Mouse (Mus musculus): ENCODE measurements at regions not wholly inside any gene's neighbourhood (a gene's known extent, or its start where the extent isn't known, plus 50 kb on each side); places are given as distances from the start of the nearest gene placed in this dataset.
A peak's percentile ranks its signal among the peaks of the same experiment; 100 is the strongest.

DNA sequence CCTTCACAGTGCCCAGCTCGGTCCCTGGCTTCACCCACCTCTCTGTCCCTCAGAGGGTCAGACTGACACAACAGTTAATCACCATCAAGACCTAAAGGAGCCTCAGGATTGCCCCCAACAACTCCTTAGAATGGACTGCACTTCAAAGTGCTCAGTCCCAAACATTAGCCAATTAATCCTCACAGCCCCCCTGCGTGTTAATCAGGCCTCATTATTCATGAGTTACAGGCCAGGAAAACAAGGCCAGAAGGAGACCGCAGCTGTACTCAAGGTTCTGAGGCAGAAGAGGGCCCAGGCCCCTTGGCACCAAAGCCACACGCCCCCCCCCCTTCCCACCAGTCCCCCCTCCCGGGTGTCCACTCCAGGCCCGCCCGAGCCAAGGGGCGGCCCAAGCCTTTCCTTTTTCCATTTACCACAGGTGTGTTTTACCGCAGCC is 2163.8 kb upstream of the Gm7489 start:
- Histone ChIP-seq H3K9me3 (ENCODE audit: control insufficient read depth, low read length) (no peaks in the 10 kb centered on the region), H3K4me1 (replicated peaks; ENCODE audit: control insufficient read depth, insufficient read depth, low read length) (no peaks in the 10 kb centered on the region), H3K27ac (ENCODE audit: low read length) (no peak overlapping the region), H3K27me3 (ENCODE audit: control insufficient read depth, insufficient read depth, low read depth, low read length) (no peaks in the 10 kb centered on the region), H3K4me2 (ENCODE audit: low read depth, low read length) (no peak overlapping the region), H3K4me3 (ENCODE audit: low read length) (no peak overlapping the region), H3K9ac (ENCODE audit: low read length) (no peak overlapping the region), H3K36me3 (ENCODE audit: control insufficient read depth, insufficient read depth, low read length) (no peaks in the 10 kb centered on the region)
- no peak for ATAC-seq (ENCODE audit: low read depth)
- 43% methylated on average over 9 of the region's 9 CpGs for WGBS

DNA sequence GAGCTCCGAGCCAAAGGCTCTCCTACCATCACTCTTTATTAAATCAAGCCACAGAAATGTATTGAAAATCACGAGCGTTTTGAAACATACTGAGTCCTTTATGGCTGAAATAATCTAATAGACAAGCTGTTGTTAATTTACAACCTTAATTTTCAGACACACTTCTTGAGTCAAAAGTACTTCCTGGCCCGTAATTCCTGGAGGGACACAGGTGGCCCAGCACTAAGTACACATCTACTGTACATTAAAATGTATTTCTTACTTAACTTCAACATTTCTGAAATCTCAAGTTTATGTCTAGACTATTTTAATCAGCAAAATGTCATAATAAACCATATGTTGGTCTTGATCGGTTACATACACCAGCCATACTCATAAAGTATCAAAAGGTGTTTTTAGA is 2163.3 kb upstream of the Gm7489 start:
- WGBS: 63% methylated on average over 5 of the region's 5 CpGs
- H3K4me2 ChIP-seq (ENCODE audit: low read depth, low read length): no peak overlapping the region
- no peak for ATAC-seq (ENCODE audit: low read depth)
- no peaks in the 10 kb centered on the region for H3K4me1 ChIP-seq (replicated peaks; ENCODE audit: control insufficient read depth, insufficient read depth, low read length)
- no peaks in the 10 kb centered on the region for H3K27me3 ChIP-seq (ENCODE audit: control insufficient read depth, insufficient read depth, low read depth, low read length)
- H3K36me3 ChIP-seq (ENCODE audit: control insufficient read depth, insufficient read depth, low read length): no peaks in the 10 kb centered on the region
- no peak overlapping the region for H3K9ac ChIP-seq (ENCODE audit: low read length)
- H3K27ac ChIP-seq (ENCODE audit: low read length): no peak overlapping the region
- no peak overlapping the region for H3K4me3 ChIP-seq (ENCODE audit: low read length)
- no peaks in the 10 kb centered on the region for H3K9me3 ChIP-seq (ENCODE audit: control insufficient read depth, low read length)

DNA sequence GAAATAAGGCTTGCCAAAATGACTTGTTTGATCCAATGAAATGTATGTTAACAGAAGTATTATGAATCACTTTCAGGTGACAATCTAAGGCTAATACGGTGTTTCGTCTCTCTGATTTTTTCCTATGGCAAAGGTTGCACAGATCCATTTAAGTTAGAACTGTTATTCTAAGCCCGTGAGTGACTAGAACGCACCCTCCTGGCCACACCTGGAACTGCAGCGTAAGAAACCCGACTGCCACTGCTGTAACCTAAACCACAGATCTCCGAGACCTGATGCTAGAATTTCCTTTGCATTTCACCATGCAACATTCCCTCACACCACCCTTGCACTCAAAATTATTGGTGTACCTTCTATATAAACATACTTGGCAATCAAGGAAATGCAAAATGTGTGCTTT is 2160.6 kb upstream of the Gm7489 start:
- Histone ChIP-seq H3K4me1 (replicated peaks; ENCODE audit: control insufficient read depth, insufficient read depth, low read length) (no peaks in the 10 kb centered on the region), H3K4me2 (ENCODE audit: low read depth, low read length) (no peak overlapping the region), H3K27ac (ENCODE audit: low read length) (no peak overlapping the region), H3K9me3 (ENCODE audit: control insufficient read depth, low read length) (no peaks in the 10 kb centered on the region), H3K27me3 (ENCODE audit: control insufficient read depth, insufficient read depth, low read depth, low read length) (no peaks in the 10 kb centered on the region), H3K36me3 (ENCODE audit: control insufficient read depth, insufficient read depth, low read length) (no peaks in the 10 kb centered on the region), H3K9ac (ENCODE audit: low read length) (no peak overlapping the region), H3K4me3 (ENCODE audit: low read length) (no peak overlapping the region)
- no peak for ATAC-seq (ENCODE audit: low read depth)
- 75% methylated on average over 7 of the region's 7 CpGs for WGBS

GRCm38 (mm10) chr15:51725457-51725856 is 2159.2 kb upstream of the Gm7489 start:
- no peak for ATAC-seq (ENCODE audit: low read depth)
- Histone ChIP-seq H3K27me3 (ENCODE audit: control insufficient read depth, insufficient read depth, low read depth, low read length) (no peaks in the 10 kb centered on the region), H3K4me3 (ENCODE audit: low read length) (no peak overlapping the region), H3K9me3 (ENCODE audit: control insufficient read depth, low read length) (no peaks in the 10 kb centered on the region), H3K4me1 (replicated peaks; ENCODE audit: control insufficient read depth, insufficient read depth, low read length) (peaks cover under 1% of the 10 kb centered on the region), H3K4me2 (ENCODE audit: low read depth, low read length) (no peak overlapping the region), H3K27ac (ENCODE audit: low read length) (no peak overlapping the region), H3K9ac (ENCODE audit: low read length) (no peak overlapping the region), H3K36me3 (ENCODE audit: control insufficient read depth, insufficient read depth, low read length) (no peaks in the 10 kb centered on the region)
- WGBS: 69% methylated on average over 3 of the region's 3 CpGs

- 79% methylated on average over 10 of the region's 10 CpGs for WGBS
- Histone ChIP-seq H3K4me3 (ENCODE audit: low read length) (no peak overlapping the region), H3K9ac (ENCODE audit: low read length) (no peak overlapping the region), H3K4me2 (ENCODE audit: low read depth, low read length) (no peak overlapping the region), H3K4me1 (replicated peaks; ENCODE audit: control insufficient read depth, insufficient read depth, low read length) (peaks cover 8% of the 10 kb centered on the region), H3K36me3 (ENCODE audit: control insufficient read depth, insufficient read depth, low read length) (no peaks in the 10 kb centered on the region), H3K27me3 (ENCODE audit: control insufficient read depth, insufficient read depth, low read depth, low read length) (no peaks in the 10 kb centered on the region), H3K27ac (ENCODE audit: low read length) (no peak overlapping the region), H3K9me3 (ENCODE audit: control insufficient read depth, low read length) (no peaks in the 10 kb centered on the region)
- ATAC-seq (ENCODE audit: low read depth): no peak
These were observed 2154.6 kb upstream of the Gm7489 start for GRCm38 (mm10) chr15:51730106-51730505.

DNA sequence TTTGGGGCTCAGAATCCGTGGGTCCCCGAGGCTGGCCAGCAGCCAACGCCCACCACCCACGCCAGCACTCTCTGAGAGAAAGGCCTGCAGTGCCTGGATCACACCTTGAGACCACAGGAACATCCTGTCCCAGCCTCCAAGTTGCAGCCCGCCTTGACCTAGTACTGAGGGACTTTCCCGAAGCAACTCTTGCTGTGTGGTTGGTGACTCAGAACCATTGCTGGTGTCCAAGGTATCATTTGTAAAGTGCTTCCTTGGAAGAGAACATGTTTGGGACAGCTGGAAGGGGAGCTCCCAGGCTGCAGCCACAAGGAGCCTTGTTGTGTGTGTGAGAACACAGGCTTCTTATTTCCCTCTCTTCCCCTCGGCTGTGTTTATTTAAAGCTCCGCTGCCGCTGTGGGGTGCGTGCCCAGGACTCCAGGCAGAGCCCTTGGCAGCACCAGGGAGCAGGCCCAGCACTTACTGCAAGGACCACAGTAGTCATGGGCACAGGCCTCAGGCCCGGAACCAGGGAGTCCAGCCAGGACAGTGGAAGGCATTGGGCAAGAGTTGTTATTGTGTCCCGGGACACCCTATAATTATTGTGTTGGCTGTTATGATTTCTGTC is 2153.8 kb upstream of the Gm7489 start:
- Histone ChIP-seq H3K4me1 (replicated peaks; ENCODE audit: control insufficient read depth, insufficient read depth, low read length) (peaks cover 8% of the 10 kb centered on the region), H3K4me3 (ENCODE audit: low read length) (no peak overlapping the region), H3K4me2 (ENCODE audit: low read depth, low read length) (no peak overlapping the region), H3K9ac (ENCODE audit: low read length) (0 out of 2 replicates have a peak overlapping the region, but pooled peaks have one; percentile 9), H3K27ac (ENCODE audit: low read length) (peak overlapping the region; percentile 9), H3K36me3 (ENCODE audit: control insufficient read depth, insufficient read depth, low read length) (no peaks in the 10 kb centered on the region), H3K9me3 (ENCODE audit: control insufficient read depth, low read length) (no peaks in the 10 kb centered on the region), H3K27me3 (ENCODE audit: control insufficient read depth, insufficient read depth, low read depth, low read length) (no peaks in the 10 kb centered on the region)
- ATAC-seq (ENCODE audit: low read depth): peak; percentile 82
- WGBS: 30% methylated on average over 12 of the region's 12 CpGs

GRCm38 (mm10) chr15:51734194-51734593 is 2150.5 kb upstream of the Gm7489 start:
- no peak for ATAC-seq (ENCODE audit: low read depth)
- Histone ChIP-seq H3K9ac (ENCODE audit: low read length) (no peak overlapping the region), H3K27me3 (ENCODE audit: control insufficient read depth, insufficient read depth, low read depth, low read length) (no peaks in the 10 kb centered on the region), H3K27ac (ENCODE audit: low read length) (no peak overlapping the region), H3K4me1 (replicated peaks; ENCODE audit: control insufficient read depth, insufficient read depth, low read length) (peaks cover 8% of the 10 kb centered on the region), H3K36me3 (ENCODE audit: control insufficient read depth, insufficient read depth, low read length) (no peaks in the 10 kb centered on the region), H3K9me3 (ENCODE audit: control insufficient read depth, low read length) (no peaks in the 10 kb centered on the region), H3K4me3 (ENCODE audit: low read length) (no peak overlapping the region), H3K4me2 (ENCODE audit: low read depth, low read length) (no peak overlapping the region)
- 94% methylated on average over 1 of the region's 1 CpGs for WGBS

Data from lung, embryonic 16.5 days (tissue).